Mouse (Mus musculus) ES-Bruce4 (cell line): ENCODE data around the gene Tctn3.

ENCODE experiments used
- CTCF ChIP-seq: IDR thresholded peaks from one replicate; pipeline ENCODE4 v1.8.1; 2011; ENCODE audit warnings: low read depth, low read length
- EP300 ChIP-seq: IDR thresholded peaks from 2 replicates; pipeline ENCODE4 v1.6.1; 2011; ENCODE audit warnings: low read depth, low read length; ENCODE audit not compliant: insufficient read depth
- POLR2A ChIP-seq: IDR thresholded peaks from one replicate; pipeline ENCODE4 v1.8.1; 2011; ENCODE audit warnings: low read length; ENCODE audit not compliant: insufficient read depth

- TF ChIP-seq POLR2A (no peak), CTCF (no peak), EP300 (no peak)
Measured at GRCm38 (mm10) chr19:40628950-40629349, 16.9 kb upstream of the Tctn3 start.
